Mouse (Mus musculus) liver, postnatal 0 days (tissue): ENCODE results near the gene Ttc25.

ENCODE experiments used
- CTCF ChIP-seq: sonication (generic); IDR thresholded peaks from 2 replicates; pipeline ENCODE4 v1.5.1; 2016; ENCODE audit warnings: antibody characterized with exemption, low read depth
- EP300 ChIP-seq: IDR thresholded peaks from 2 replicates; pipeline ENCODE4 v1.6.1; 2016; ENCODE audit warnings: antibody characterized with exemption, low read depth, mild to moderate bottlenecking

DNA sequence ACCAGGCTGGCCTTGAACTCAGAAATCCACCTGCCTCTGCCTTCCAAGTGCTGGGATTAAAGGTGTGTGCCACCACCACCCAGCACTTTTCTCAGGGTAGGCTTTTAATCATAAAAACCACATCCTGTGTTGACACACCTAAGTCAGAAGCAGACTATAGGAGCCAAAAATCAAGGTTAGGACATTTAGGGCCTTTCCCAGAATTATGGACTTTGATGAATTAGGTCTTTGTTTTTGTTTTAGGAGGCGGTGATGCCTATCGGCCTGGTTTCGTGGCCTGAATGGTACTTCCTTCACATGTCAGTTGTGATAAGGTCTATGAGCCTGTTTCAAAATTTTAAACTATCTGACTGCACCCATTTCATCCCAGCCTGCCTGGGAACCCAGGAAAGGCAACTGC is 28.8 kb downstream of the Ttc25 start:
- TF ChIP-seq CTCF, result no peak
- no peak for TF ChIP-seq EP300
